Mouse (Mus musculus) liver, adult 2 months (tissue): ENCODE measurements around the gene Gm7544.
"Not testable (repeated sequence)": the region's sequence is repeated elsewhere in the genome, so short reads cannot be mapped to it uniquely, and the experiment has no call there.

Experiments
- CTCF ChIP-seq: fragments of 200-500 bp; IDR thresholded peaks from 2 replicates; pipeline ENCODE4 v1.5.1; 2011; ENCODE audit warnings: low read depth, low read length, control low read depth
- POLR2A ChIP-seq: fragments of 200-500 bp; IDR thresholded peaks from 2 replicates; pipeline ENCODE4 v1.6.1; 2011; ENCODE audit warnings: low read length, control low read depth; ENCODE audit not compliant: insufficient read depth; ENCODE audit errors: extremely low read depth

DNA sequence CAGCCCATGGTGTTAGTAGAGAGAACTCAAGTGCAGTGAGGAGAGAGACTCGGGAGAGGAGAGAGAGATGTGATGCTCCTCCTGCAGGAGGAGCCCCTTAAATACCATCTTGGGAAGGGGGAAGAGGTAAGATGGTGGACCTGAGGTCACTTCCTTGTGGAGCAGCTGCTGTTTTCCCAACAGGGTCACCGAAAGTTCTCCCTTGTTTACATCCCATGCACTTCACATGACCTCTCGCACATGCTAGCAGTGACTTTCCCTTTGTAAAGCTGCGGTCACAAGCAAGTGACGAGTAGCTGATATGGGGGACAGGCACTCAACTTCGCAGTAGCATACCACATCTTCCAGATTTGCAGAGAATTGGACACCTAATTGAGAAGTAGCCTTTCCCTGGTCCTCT lies 24.5 kb downstream of the Gm7544 start, which contains the start of gene Gm6217:
- TF ChIP-seq CTCF, POLR2A: not testable (repeated sequence)
